Mouse (Mus musculus): Measurements from ENCODE around the gene Becn1. TPM values are rescaled to one million over a fixed set of nuclear protein-coding genes. Genes with fewer than 3 reads are reported as not detected.

Becn1 gene
- polyA plus RNA-seq (2015; fragmentation: Nextera tagmentation; extraction: Ambion mirVana) = 149 and 152 TPM in 2 replicates

DNA sequence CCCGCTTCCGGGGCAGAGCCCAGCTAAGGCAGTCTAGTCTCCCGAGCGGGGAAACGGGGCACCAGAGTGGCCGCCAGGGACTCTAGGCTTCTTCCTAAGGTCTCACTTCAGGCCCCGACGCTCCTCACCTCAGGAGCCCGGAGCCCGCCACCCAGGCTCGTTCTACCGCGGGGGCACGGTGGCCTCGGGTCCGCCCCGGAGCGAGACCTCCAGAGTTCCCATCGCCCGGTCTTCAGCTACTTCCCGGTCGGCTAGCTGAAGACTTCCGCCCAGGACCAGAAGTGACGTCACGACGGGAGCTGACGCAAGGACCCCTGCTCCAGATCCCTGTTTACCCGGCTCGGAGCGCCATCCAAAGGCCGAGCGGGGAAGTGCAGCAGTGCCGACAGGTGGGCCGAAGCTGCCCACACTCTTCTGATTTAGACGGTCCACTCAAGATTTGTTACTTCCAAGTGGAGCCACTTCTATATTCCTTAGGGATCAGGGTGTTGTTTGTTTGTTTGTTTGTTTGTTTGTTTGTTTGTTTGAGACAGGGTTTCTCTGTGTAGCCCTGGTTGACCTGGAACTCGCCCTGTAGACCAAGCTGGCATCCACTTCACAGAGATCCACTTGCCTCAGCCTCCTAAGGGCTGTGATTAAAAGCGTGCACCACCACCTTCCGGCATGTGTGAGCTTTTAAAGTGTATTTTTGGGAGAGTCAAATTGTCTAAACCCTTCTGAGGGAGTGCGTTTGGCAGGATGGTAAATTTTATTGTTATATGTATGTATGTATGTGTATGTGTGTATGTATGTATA lies at the start of gene Becn1:
Gene Becn1, minus strand, starts transcription at position 283 of the 795 bp plus-strand sequence.
- peak within 1 kb of the TSS; percentile 82 for H3K4me2 ChIP-seq (replicated peaks; ENCODE audit: low read depth, low read length)
- 9% methylated on average over 38 of the region's 39 CpGs for WGBS
- H3K27me3 ChIP-seq (replicated peaks; ENCODE audit: insufficient read depth, low read length) = no peaks in the 10 kb centered on the region
- H3K27ac ChIP-seq (ENCODE audit: low read length) = peak within 1 kb of the TSS; percentile 68
- TF ChIP-seq CTCF (IDR thresholded peaks at IDR 0.05) (peak; percentile 98), EP300 (IDR thresholded peaks at IDR 0.05) (no peak)
- peaks cover 8% of the 10 kb centered on the region for H3K4me1 ChIP-seq (ENCODE audit: insufficient read depth, low read depth, low read length)
- peak; percentile 99 for ATAC-seq
- no peaks in the 10 kb centered on the region for H3K9me3 ChIP-seq (ENCODE audit: low read length)
- peak within 1 kb of the TSS; percentile 92 for H3K4me3 ChIP-seq (ENCODE audit: low read depth, low read length)
- peaks cover 13% of the 10 kb centered on the region for H3K36me3 ChIP-seq (ENCODE audit: insufficient read depth, low read length)
- H3K9ac ChIP-seq (replicated peaks; ENCODE audit: low read depth) = peak within 1 kb of the TSS; percentile 82
- peak; percentile 98 for DNase-seq (ENCODE audit: low spot score)

DNA sequence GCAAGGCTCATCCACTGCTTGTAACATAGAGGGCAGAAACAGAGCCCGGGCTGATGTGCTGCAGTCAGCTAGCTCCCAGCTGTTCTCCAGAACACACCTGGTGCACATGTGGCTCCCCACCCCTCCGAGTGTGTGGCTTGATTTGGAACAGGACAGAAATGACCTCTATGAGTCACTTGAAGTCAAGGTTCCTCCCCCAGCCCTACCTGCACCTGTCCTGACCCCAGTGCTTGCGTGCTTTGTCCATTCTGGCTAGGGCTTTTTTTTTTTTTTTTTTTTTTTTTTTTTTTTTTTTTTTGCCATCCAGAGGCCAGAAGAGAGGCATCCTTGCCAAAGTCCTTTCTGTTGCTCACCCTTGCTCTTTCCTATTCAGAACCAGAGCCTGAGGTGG lies 49.6 kb upstream of the Becn1 start:
- Histone ChIP-seq H3K9ac (replicated peaks; ENCODE audit: low read depth) (no peak overlapping the region), H3K27me3 (replicated peaks; ENCODE audit: insufficient read depth, low read length) (no peaks in the 10 kb centered on the region), H3K9me3 (ENCODE audit: low read length) (no peaks in the 10 kb centered on the region), H3K36me3 (ENCODE audit: insufficient read depth, low read length) (no peaks in the 10 kb centered on the region), H3K4me1 (ENCODE audit: insufficient read depth, low read depth, low read length) (no peaks in the 10 kb centered on the region), H3K4me2 (replicated peaks; ENCODE audit: low read depth, low read length) (no peak overlapping the region), H3K4me3 (ENCODE audit: low read depth, low read length) (no peak overlapping the region), H3K27ac (ENCODE audit: low read length) (no peak overlapping the region)
- ATAC-seq (no peak), DNase-seq (ENCODE audit: low spot score) (no peak)
- TF ChIP-seq EP300 (IDR thresholded peaks at IDR 0.05) (no peak), CTCF (IDR thresholded peaks at IDR 0.05) (no peak)
- 68% methylated on average over 3 of the region's 3 CpGs for WGBS

DNA sequence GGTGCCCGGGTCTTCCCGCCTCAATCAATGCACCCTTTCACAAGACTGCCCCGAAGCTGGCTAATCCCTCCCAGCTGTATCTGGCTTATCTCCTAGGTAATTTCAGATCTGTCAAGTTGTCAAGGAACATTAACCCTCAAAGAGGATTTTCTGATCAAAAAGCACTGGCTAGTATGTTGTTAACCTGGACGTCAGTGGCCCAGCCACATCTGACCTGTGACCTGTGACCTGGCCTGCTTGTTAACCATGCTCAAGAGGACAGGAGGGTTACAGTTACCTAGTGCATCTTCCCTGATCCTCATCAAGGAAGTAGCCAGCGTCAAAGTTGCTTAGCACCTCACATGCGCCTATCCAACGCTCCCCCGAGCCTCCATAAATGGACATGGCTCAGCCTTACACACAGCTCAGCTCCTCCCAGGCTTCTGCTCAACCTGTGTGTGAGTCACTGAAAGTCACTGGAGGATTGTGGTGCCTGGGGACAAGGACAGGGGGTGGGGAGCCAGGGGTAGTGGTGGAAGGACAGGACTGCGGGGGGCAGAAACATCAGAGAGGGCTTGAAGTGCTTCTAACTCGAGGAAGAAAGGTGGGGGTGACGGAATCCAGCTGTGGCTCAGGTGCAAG lies 49.1 kb upstream of the Becn1 start:
- Histone ChIP-seq H3K36me3 (ENCODE audit: insufficient read depth, low read length) (no peaks in the 10 kb centered on the region), H3K27ac (ENCODE audit: low read length) (no peak overlapping the region), H3K9me3 (ENCODE audit: low read length) (no peaks in the 10 kb centered on the region), H3K27me3 (replicated peaks; ENCODE audit: insufficient read depth, low read length) (no peaks in the 10 kb centered on the region), H3K4me1 (ENCODE audit: insufficient read depth, low read depth, low read length) (no peaks in the 10 kb centered on the region), H3K4me2 (replicated peaks; ENCODE audit: low read depth, low read length) (no peak overlapping the region), H3K9ac (replicated peaks; ENCODE audit: low read depth) (no peak overlapping the region), H3K4me3 (ENCODE audit: low read depth, low read length) (no peak overlapping the region)
- 45% methylated on average over 11 of the region's 11 CpGs for WGBS
- no peak for DNase-seq (ENCODE audit: low spot score)
- TF ChIP-seq CTCF (IDR thresholded peaks at IDR 0.05) (no peak), EP300 (IDR thresholded peaks at IDR 0.05) (no peak)
- ATAC-seq = no peak

DNA sequence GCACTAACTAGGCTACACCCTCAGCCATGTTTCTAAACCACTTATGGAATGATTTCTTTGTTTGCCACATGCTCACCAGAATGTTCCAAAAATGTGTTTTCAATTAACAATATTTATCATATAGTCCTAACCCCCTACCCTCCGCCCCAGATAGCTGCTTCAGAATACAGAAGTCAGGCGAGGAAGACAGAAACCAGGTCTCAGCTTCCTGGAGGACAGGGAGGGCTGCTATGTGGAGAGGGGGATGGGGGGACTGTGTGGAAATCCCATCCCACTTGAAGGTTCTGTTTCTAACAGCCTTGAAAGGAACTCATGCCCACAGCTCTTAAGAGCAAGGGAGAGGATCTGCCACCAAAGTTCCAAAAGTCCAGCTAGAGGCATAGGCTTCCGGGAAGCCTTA lies 47.1 kb upstream of the Becn1 start:
- Histone ChIP-seq H3K27me3 (replicated peaks; ENCODE audit: insufficient read depth, low read length) (no peaks in the 10 kb centered on the region), H3K36me3 (ENCODE audit: insufficient read depth, low read length) (no peaks in the 10 kb centered on the region), H3K4me3 (ENCODE audit: low read depth, low read length) (no peak overlapping the region), H3K4me1 (ENCODE audit: insufficient read depth, low read depth, low read length) (no peaks in the 10 kb centered on the region), H3K9me3 (ENCODE audit: low read length) (no peaks in the 10 kb centered on the region), H3K4me2 (replicated peaks; ENCODE audit: low read depth, low read length) (no peak overlapping the region), H3K9ac (replicated peaks; ENCODE audit: low read depth) (no peak overlapping the region), H3K27ac (ENCODE audit: low read length) (no peak overlapping the region)
- DNase-seq (ENCODE audit: low spot score) (no peak), ATAC-seq (no peak)
- no peak for TF ChIP-seq EP300 (IDR thresholded peaks at IDR 0.05)
- TF ChIP-seq CTCF (IDR thresholded peaks at IDR 0.05) = no peak
- 75% methylated on average over 3 of the region's 3 CpGs for WGBS

DNA sequence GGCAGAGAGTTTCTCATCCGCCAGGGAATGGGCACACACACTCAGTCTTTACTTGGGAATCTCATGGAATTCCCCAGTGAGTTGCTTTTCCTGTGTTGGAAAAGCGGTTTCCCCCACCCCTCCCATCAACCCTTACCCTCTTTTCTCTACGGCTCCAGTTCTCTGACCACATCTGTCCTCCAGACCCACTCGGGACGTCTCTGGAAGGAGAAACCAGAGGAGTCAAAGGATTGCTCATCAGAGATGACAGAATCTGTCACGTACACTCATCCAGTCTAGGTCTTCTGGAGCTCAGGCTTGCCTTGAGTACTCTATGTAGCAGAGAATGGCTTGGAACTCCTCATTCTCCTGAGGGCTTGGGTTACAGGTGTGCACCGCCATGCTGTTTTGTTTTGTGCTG lies 46.7 kb upstream of the Becn1 start:
- H3K4me3 ChIP-seq (ENCODE audit: low read depth, low read length) = no peak overlapping the region
- no peaks in the 10 kb centered on the region for H3K4me1 ChIP-seq (ENCODE audit: insufficient read depth, low read depth, low read length)
- ATAC-seq (no peak), DNase-seq (ENCODE audit: low spot score) (no peak)
- H3K9ac ChIP-seq (replicated peaks; ENCODE audit: low read depth) = no peak overlapping the region
- no peaks in the 10 kb centered on the region for H3K36me3 ChIP-seq (ENCODE audit: insufficient read depth, low read length)
- TF ChIP-seq CTCF (IDR thresholded peaks at IDR 0.05) = no peak
- TF ChIP-seq EP300 (IDR thresholded peaks at IDR 0.05) = no peak
- no peaks in the 10 kb centered on the region for H3K27me3 ChIP-seq (replicated peaks; ENCODE audit: insufficient read depth, low read length)
- no peak overlapping the region for H3K4me2 ChIP-seq (replicated peaks; ENCODE audit: low read depth, low read length)
- no peaks in the 10 kb centered on the region for H3K9me3 ChIP-seq (ENCODE audit: low read length)
- WGBS = 62% methylated on average over 7 of the region's 7 CpGs
- H3K27ac ChIP-seq (ENCODE audit: low read length) = no peak overlapping the region

DNA sequence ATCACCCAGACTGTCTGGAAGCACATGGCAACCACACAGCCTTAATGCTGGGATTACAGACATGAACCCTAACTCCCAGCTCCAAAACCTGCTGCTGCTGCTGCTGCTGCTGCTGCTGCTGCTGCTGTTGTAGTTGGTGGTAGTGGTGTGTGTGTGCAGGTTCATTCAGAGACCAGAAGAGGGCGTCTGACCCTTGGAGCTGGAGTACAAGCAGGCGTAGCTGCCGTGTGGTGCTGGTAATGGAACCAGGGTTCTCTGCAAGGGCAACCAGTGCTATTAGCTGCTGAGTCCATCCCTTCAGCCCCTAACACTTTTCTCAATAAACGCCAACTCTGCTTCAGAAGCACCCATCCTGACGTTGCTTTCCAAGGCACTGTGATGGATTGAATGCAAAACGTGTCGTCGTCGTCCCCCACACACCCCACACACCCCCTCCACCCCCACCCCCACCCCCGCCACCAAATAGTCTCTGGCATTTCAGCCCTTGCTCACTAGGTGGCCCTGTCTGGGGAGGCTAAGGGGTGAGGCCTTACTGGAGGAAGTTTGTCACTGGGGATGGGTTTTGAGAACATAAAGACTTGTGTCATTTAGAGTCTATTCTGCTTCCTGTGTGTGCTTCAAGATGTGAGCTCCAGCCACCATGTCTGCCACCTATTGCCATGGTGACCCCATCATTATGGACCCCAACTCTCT lies 45.1 kb upstream of the Becn1 start:
- WGBS = 62% methylated on average over 10 of the region's 10 CpGs
- Histone ChIP-seq H3K36me3 (ENCODE audit: insufficient read depth, low read length) (no peaks in the 10 kb centered on the region), H3K4me2 (replicated peaks; ENCODE audit: low read depth, low read length) (no peak overlapping the region), H3K9me3 (ENCODE audit: low read length) (no peaks in the 10 kb centered on the region), H3K4me1 (ENCODE audit: insufficient read depth, low read depth, low read length) (no peaks in the 10 kb centered on the region), H3K27me3 (replicated peaks; ENCODE audit: insufficient read depth, low read length) (no peaks in the 10 kb centered on the region), H3K9ac (replicated peaks; ENCODE audit: low read depth) (no peak overlapping the region), H3K27ac (ENCODE audit: low read length) (no peak overlapping the region), H3K4me3 (ENCODE audit: low read depth, low read length) (no peak overlapping the region)
- peak; percentile 29 for TF ChIP-seq CTCF (IDR thresholded peaks at IDR 0.05)
- TF ChIP-seq EP300 (IDR thresholded peaks at IDR 0.05) = no peak
- ATAC-seq (no peak), DNase-seq (ENCODE audit: low spot score) (no peak)

Data from lung, postnatal 0 days (tissue).